Mouse (Mus musculus): Measurements from ENCODE around the gene Uvrag. TPM values are rescaled to one million over a fixed set of nuclear protein-coding genes. Genes with fewer than 3 reads are reported as not detected.

Uvrag gene
- polyA plus RNA-seq, 1 experiment from 2014 or later = 12.8 TPM

GRCm38 (mm10) chr7:99014620-99015019, 126.3 kb downstream of the Uvrag start:
- Histone ChIP-seq H3K4me1 (replicated peaks) (peaks cover 3% of the 10 kb centered on the region; the same call in 1 of the 2 replicates), H3K9me3 (no peaks in the 10 kb centered on the region), H3K27ac (no peak overlapping the region), H3K27me3 (ENCODE audit: insufficient read depth, poor library complexity, severe bottlenecking) (no peaks in the 10 kb centered on the region), H3K4me3 (no peak overlapping the region), H3K36me3 (no peaks in the 10 kb centered on the region)
- WGBS = 75% methylated on average over 4 of the region's 4 CpGs
- DNase-seq (ENCODE audit: low spot score) = no peak

DNA sequence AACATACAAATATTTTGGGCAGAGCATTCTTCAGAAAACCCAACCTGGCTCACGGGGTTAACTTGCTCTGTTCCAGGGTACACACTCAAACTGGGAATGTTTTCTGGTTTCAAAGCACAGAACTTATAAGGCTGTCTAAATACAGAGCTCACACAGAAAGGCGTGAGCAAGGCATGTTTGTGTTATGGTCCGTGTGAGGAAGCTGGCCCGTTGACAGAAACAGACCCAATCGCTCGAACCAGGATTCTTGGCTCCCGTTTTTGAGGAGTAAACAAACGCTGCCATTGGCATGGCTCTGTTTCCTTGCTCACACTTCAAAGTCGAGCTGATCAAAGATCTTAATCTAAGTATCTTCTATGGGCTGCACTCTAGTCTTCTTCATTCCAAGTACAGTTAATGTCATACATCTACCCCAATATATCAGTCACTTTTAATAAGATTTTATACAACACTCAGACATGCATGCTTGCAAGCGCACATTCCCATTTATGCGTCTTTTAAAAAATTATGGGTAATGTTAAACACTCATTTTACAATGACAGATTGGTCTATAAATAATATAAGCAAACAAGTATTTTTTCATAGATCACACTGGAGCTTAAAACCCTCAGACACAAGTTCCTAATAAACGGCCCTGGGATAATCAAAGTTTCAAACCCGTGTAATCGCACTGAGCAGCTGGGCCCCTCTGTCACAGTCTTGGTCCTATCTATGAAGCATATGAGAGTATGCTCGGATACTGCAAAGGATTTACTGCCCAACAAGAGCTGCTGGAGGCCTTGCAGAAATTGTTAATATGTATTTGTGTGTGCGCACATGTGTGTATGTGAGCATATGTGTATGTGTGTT, 133.2 kb downstream of the Uvrag start:
- peaks cover 4% of the 10 kb centered on the region for H3K36me3 ChIP-seq
- DNase-seq (ENCODE audit: low spot score) = no peak
- no peak overlapping the region for H3K27ac ChIP-seq
- no peaks in the 10 kb centered on the region for H3K4me1 ChIP-seq (replicated peaks)
- 91% methylated on average over 16 of the region's 16 CpGs for WGBS
- no peaks in the 10 kb centered on the region for H3K27me3 ChIP-seq (ENCODE audit: insufficient read depth, poor library complexity, severe bottlenecking)
- no peak overlapping the region for H3K4me3 ChIP-seq
- H3K9me3 ChIP-seq = no peaks in the 10 kb centered on the region

DNA sequence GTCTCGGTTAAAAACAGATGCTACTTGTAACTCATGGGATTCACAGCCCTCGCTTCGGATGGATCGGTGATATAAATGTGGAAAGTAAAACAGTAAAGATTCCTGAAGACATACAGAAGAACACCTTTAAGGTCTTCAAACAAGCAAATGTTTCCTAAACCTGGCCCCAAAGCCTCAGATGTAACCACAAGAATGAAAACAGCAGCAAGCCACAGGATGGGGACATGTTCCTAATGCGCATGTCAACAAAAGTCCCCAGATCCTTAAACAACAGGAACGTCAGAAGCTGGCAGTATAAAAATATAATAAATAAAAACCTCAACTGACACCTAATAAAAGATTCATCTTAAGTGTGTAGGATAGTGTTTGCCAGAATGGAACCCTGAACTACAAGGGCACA, 137.7 kb downstream of the Uvrag start:
- H3K4me3 ChIP-seq = no peak overlapping the region
- no peak for DNase-seq (ENCODE audit: low spot score)
- H3K36me3 ChIP-seq = peaks cover 4% of the 10 kb centered on the region
- H3K27me3 ChIP-seq (ENCODE audit: insufficient read depth, poor library complexity, severe bottlenecking) = no peaks in the 10 kb centered on the region
- WGBS = 94% methylated on average over 6 of the region's 6 CpGs
- no peak overlapping the region for H3K27ac ChIP-seq
- H3K9me3 ChIP-seq = no peaks in the 10 kb centered on the region
- no peaks in the 10 kb centered on the region for H3K4me1 ChIP-seq (replicated peaks)

GRCm38 (mm10) chr7:98998722-98999121, 142.2 kb downstream of the Uvrag start:
- H3K9me3 ChIP-seq = no peaks in the 10 kb centered on the region
- H3K4me1 ChIP-seq (replicated peaks) = 0 out of 2 replicates have a peak, but pooled peaks cover 3% of the 10 kb centered on the region
- H3K27me3 ChIP-seq (ENCODE audit: insufficient read depth, poor library complexity, severe bottlenecking) = no peaks in the 10 kb centered on the region
- no peak for DNase-seq (ENCODE audit: low spot score)
- no peaks in the 10 kb centered on the region for H3K36me3 ChIP-seq
- H3K27ac ChIP-seq = no peak overlapping the region
- no peak overlapping the region for H3K4me3 ChIP-seq

- no peaks in the 10 kb centered on the region for H3K36me3 ChIP-seq
- WGBS = 91% methylated on average over 7 of the region's 7 CpGs
- no peak overlapping the region for H3K4me3 ChIP-seq
- H3K27me3 ChIP-seq (ENCODE audit: insufficient read depth, poor library complexity, severe bottlenecking) = no peaks in the 10 kb centered on the region
- DNase-seq (ENCODE audit: low spot score) = no peak
- H3K4me1 ChIP-seq (replicated peaks) = 0 out of 2 replicates have a peak, but pooled peaks cover 3% of the 10 kb centered on the region
- no peaks in the 10 kb centered on the region for H3K9me3 ChIP-seq
- no peak overlapping the region for H3K27ac ChIP-seq
Observed at GRCm38 (mm10) chr7:98997760-98998159, 143.2 kb downstream of the Uvrag start.

DNA sequence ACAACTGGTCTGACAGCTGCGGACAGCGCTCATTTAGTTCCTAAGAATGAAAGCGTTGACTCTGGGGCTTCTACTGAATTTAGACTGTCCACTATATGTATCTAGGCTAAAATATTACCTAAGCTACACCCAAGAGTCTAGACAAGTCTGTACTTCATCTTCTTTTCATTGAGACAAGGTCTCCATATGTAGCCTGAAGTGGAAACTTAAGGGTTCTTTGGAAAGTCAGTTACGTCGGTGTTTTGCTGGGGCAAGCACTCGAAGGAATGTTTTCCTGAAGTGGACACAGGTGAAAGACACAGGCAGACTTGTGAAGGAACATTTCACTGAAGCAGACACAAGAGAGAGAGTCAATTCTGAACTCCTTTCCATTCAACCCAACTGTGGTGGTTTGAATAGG, 144.2 kb downstream of the Uvrag start:
- Histone ChIP-seq H3K27ac (no peak overlapping the region), H3K9me3 (no peaks in the 10 kb centered on the region), H3K4me3 (no peak overlapping the region), H3K4me1 (replicated peaks) (0 out of 2 replicates have a peak, but pooled peaks cover 3% of the 10 kb centered on the region), H3K27me3 (ENCODE audit: insufficient read depth, poor library complexity, severe bottlenecking) (no peaks in the 10 kb centered on the region), H3K36me3 (no peaks in the 10 kb centered on the region)
- 97% methylated on average over 6 of the region's 6 CpGs for WGBS
- no peak for DNase-seq (ENCODE audit: low spot score)

GRCm38 (mm10) chr7:98995126-98995727, 145.7 kb downstream of the Uvrag start:
- DNase-seq (ENCODE audit: low spot score) = no peak
- H3K27me3 ChIP-seq (ENCODE audit: insufficient read depth, poor library complexity, severe bottlenecking) = no peaks in the 10 kb centered on the region

DNA sequence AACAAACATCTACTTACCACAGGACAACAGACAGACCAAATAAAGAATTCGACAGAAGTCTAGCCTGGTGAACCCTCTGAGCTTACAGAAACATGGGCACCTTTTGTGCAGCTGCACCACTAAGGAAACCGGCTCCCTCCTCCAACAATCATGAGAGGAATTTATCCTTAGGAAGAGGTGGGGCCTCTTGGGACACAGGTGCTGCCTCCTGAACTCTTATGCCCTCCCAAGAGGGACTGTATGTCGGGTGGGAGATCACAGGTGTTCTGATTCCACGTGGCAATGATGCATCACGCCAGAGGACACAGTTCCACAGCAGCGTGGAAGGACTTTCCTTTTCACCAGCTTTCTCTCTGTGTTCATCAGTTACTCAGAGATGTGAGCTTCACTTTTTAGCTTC, 146.8 kb downstream of the Uvrag start:
- 84% methylated on average over 6 of the region's 6 CpGs for WGBS

More at GRCm38 (mm10) chr7:98995126-98995727, 145.7 kb downstream of the Uvrag start:
- no peak overlapping the region for H3K4me3 ChIP-seq
- no peak overlapping the region for H3K27ac ChIP-seq
- no peaks in the 10 kb centered on the region for H3K36me3 ChIP-seq
- no peaks in the 10 kb centered on the region for H3K9me3 ChIP-seq
- H3K4me1 ChIP-seq (replicated peaks) = 0 out of 2 replicates have a peak, but pooled peaks cover 3% of the 10 kb centered on the region
- WGBS = 89% methylated on average over 5 of the region's 5 CpGs

DNA sequence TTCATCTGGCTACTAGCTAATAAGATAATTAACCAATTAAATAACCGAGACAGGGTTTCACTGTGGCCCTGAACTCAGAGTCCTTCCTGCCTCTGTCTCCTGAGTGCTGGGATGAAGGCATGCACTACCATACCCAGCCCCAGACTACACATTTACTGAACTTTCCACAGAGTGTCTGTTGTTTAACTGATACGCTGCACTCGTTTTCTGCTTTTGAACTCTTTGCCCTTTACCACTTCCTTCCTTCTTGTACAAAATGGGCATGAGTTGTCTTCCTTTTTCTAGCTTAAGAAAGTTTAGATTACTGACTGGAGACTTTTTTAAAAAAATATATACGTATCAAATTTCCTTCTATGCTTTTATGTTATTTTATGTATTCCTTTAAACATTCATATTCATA, 147.5 kb downstream of the Uvrag start:
- Histone ChIP-seq H3K27me3 (ENCODE audit: insufficient read depth, poor library complexity, severe bottlenecking) (no peaks in the 10 kb centered on the region), H3K4me1 (replicated peaks) (0 out of 2 replicates have a peak, but pooled peaks cover 3% of the 10 kb centered on the region), H3K9me3 (no peaks in the 10 kb centered on the region), H3K27ac (no peak overlapping the region), H3K36me3 (no peaks in the 10 kb centered on the region), H3K4me3 (no peak overlapping the region)
- 86% methylated on average over 4 of the region's 4 CpGs for WGBS
- DNase-seq (ENCODE audit: low spot score) = no peak

More for the DNA sequence above, 146.8 kb downstream of the Uvrag start:
- no peak for DNase-seq (ENCODE audit: low spot score)
- Histone ChIP-seq H3K9me3 (no peaks in the 10 kb centered on the region), H3K27me3 (ENCODE audit: insufficient read depth, poor library complexity, severe bottlenecking) (no peaks in the 10 kb centered on the region), H3K4me1 (replicated peaks) (0 out of 2 replicates have a peak, but pooled peaks cover 3% of the 10 kb centered on the region), H3K27ac (no peak overlapping the region), H3K4me3 (no peak overlapping the region), H3K36me3 (no peaks in the 10 kb centered on the region)

DNA sequence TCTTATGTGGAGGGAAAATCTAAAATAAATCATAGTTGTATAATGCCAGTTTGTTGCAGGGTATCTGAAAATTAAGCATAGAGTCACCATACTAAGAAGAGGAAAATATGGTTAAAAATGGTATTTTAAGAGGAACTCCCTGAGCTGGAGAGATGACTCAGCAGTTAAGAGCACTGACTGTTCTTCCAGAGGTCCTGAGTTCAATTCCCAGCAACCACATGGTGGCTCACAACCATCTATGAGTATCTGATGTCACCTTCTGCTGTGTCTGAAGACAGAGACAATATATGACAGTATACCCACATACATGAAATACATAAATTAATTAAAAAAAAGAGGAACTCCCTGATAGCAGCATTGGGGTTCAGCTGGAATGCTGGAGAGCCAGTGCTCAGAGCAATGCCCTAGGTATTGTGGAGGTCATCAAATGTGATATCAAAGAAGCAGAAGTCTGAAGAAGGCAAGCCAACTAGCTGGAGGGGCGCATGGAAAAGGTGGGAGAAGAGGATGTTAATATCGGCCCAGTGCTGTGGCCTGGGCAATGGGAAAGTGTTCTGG, 149.7 kb downstream of the Uvrag start:
- WGBS = 90% methylated on average over 2 of the region's 2 CpGs

DNA sequence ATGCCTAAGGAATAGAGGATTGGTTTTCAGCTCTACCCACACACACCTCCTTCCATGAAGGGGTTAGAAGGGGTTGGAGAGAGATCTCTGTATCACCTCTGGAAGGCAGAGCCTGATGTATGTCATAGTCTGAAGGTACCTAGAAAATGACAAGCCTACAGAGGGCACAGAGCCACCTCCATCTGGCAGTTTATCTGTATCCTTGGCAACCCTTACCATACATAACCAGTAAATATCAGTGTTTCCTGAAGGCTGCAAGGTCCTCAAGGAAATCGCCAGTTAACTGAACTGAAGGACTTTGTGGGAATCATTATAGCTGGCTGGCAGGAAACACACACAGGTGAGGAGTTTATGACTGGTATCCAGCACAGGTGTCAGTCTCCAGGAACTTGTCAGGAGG, 150.4 kb downstream of the Uvrag start:
- H3K4me1 ChIP-seq (replicated peaks) = peaks cover 12% of the 10 kb centered on the region
- 0 out of 2 replicates have a peak, but pooled peaks cover 3% of the 10 kb centered on the region for H3K36me3 ChIP-seq
- DNase-seq (ENCODE audit: low spot score) = no peak
- H3K4me3 ChIP-seq = no peak overlapping the region
- H3K9me3 ChIP-seq = no peaks in the 10 kb centered on the region
- H3K27me3 ChIP-seq (ENCODE audit: insufficient read depth, poor library complexity, severe bottlenecking) = no peaks in the 10 kb centered on the region
- no peak overlapping the region for H3K27ac ChIP-seq
- WGBS = 87% methylated on average over 1 of the region's 1 CpGs

More for the DNA sequence above, 149.7 kb downstream of the Uvrag start:
- Histone ChIP-seq H3K4me1 (replicated peaks) (peaks cover 5% of the 10 kb centered on the region; the same call in 1 of the 2 replicates), H3K9me3 (no peaks in the 10 kb centered on the region), H3K4me3 (no peak overlapping the region), H3K36me3 (0 out of 2 replicates have a peak, but pooled peaks cover 3% of the 10 kb centered on the region), H3K27me3 (ENCODE audit: insufficient read depth, poor library complexity, severe bottlenecking) (no peaks in the 10 kb centered on the region), H3K27ac (no peak overlapping the region)
- no peak for DNase-seq (ENCODE audit: low spot score)

- H3K27me3 ChIP-seq (ENCODE audit: insufficient read depth, poor library complexity, severe bottlenecking) = no peaks in the 10 kb centered on the region
Observed at GRCm38 (mm10) chr7:98986962-98987441, 153.9 kb downstream of the Uvrag start.

More at GRCm38 (mm10) chr7:98986962-98987441, 153.9 kb downstream of the Uvrag start:
- Histone ChIP-seq H3K4me1 (replicated peaks) (peaks cover 10% of the 10 kb centered on the region), H3K36me3 (0 out of 2 replicates have a peak, but pooled peaks cover 3% of the 10 kb centered on the region), H3K4me3 (no peak overlapping the region), H3K9me3 (no peaks in the 10 kb centered on the region), H3K27ac (no peak overlapping the region)
- DNase-seq (ENCODE audit: low spot score) = no peak
- 93% methylated on average over 14 of the region's 14 CpGs for WGBS

Data from hindbrain, embryonic 10.5 days (tissue).